Comparison of ENCODE assay signal across 22 mouse cellular contexts in genomic region chr4:27449901-27450300, GRCm38 (mm10).
DNase-seq lines count a peak whose midpoint lies in the region; ATAC-seq and TF ChIP-seq lines count a peak whose summit lies in the region.
"Had no signal": no experiment of that assay in that cellular context is flagged by ENCODE, and none has a peak within 500 bp of the region (broad histone marks: within the 10 kb centered on the region; RNA-seq: fewer than 3 reads in every experiment).

No protein-coding gene starts in this region.

- H3K4me3 ChIP-seq in hindbrain, postnatal 0 days (ENCODE audit: low read length), result no peak overlapping the region
- no peak overlapping the region for H3K4me3 ChIP-seq in hindbrain, embryonic 10.5 days
- H3K4me3 ChIP-seq in MEL (ENCODE audit: control insufficient read depth in 1 of 2, insufficient read depth in 1 of 2, low read depth in 2 of 2, low read length in 2 of 2), result no peak overlapping the region
- H3K4me3 ChIP-seq: heart, embryonic 10.5 days; limb, embryonic 13.5 days; liver, embryonic 15.5 days had no signal

- no peak overlapping the region for H3K4me2 ChIP-seq in hindbrain, postnatal 0 days (ENCODE audit: low read depth, low read length)
- H3K4me2 ChIP-seq: limb, embryonic 13.5 days; liver, embryonic 15.5 days had no signal

- no peak for ATAC-seq in hindbrain, postnatal 0 days

- TF ChIP-seq POLR2A in MEL (IDR thresholded peaks at IDR 0.05; ENCODE audit: control insufficient read depth in 1 of 2, insufficient read depth in 1 of 2, low read depth in 1 of 2, low read length in 2 of 2, poor library complexity in 1 of 2), result no peak

- H3K9ac ChIP-seq in hindbrain, postnatal 0 days (replicated peaks; ENCODE audit: low read length), result no peak overlapping the region
- H3K9ac ChIP-seq in MEL (ENCODE audit: control insufficient read depth, low read depth, low read length, poor library complexity, severe bottlenecking), result no peak overlapping the region
- H3K9ac ChIP-seq: limb, embryonic 13.5 days; liver, embryonic 15.5 days had no signal

- no peak for TF ChIP-seq EP300 in MEL (IDR thresholded peaks at IDR 0.05; ENCODE audit: low read depth in 1 of 2, low read length in 2 of 2)

- no peak for TF ChIP-seq RAD21 in MEL (IDR thresholded peaks at IDR 0.05; ENCODE audit: low read depth, low read length)

- H3K27ac ChIP-seq in hindbrain, postnatal 0 days, result no peak overlapping the region
- H3K27ac ChIP-seq in hindbrain, embryonic 10.5 days, result no peak overlapping the region
- H3K27ac ChIP-seq in MEL (ENCODE audit: control insufficient read depth, low read depth, low read length), result no peak overlapping the region
- H3K27ac ChIP-seq: heart, embryonic 10.5 days; limb, embryonic 13.5 days; liver, embryonic 15.5 days had no signal

- no peaks in the 10 kb centered on the region for H3K79me2 ChIP-seq in MEL (ENCODE audit: control insufficient read depth, insufficient read depth, low read length, poor library complexity)

- peak; percentile 58 for DNase-seq in hindbrain, postnatal 0 days (ENCODE audit: low spot score)
- no peak for DNase-seq in hindbrain, embryonic 10.5 days (ENCODE audit: low spot score)
- peak; percentile 15 for DNase-seq in MEL (ENCODE audit: low read depth, low spot score)
- DNase-seq in brain, adult 2 months (ENCODE audit: low read depth, low spot score), result peak; percentile 51
- DNase-seq in retina, embryonic 14.5 days (ENCODE audit: low spot score), result peak; percentile 41
- DNase-seq in liver, result no peak
- DNase-seq in right cerebral cortex, postnatal 14 days, result no peak
- no peak for DNase-seq in thymus, postnatal 14 days
- DNase-seq: adrenal gland, adult 8-10 months; cerebellum, adult 11-12 months; cerebellum, postnatal 25 days; gastrocnemius, postnatal 36 days; heart, postnatal 10 days; kidney, adult 8-10 months; kidney, postnatal 36 days; layer of hippocampus, adult 9-11 months; lung, postnatal 14 days; right cerebral cortex, postnatal 4 days; thymus, adult 18-20 months had no signal

- no peaks in the 10 kb centered on the region for H3K9me3 ChIP-seq in hindbrain, postnatal 0 days (ENCODE audit: low read length)
- 0 out of 2 replicates have a peak, but pooled peaks cover 4% of the 10 kb centered on the region for H3K9me3 ChIP-seq in hindbrain, embryonic 10.5 days
- H3K9me3 ChIP-seq in MEL (replicated peaks; ENCODE audit: insufficient read depth, low read length), result no peaks in the 10 kb centered on the region
- H3K9me3 ChIP-seq: heart, embryonic 10.5 days; liver, embryonic 15.5 days had no signal

- no peaks in the 10 kb centered on the region for H3K27me3 ChIP-seq in hindbrain, postnatal 0 days (ENCODE audit: insufficient read depth, low read length)
- H3K27me3 ChIP-seq in hindbrain, embryonic 10.5 days (ENCODE audit: insufficient read depth, poor library complexity, severe bottlenecking), result no peaks in the 10 kb centered on the region
- no peaks in the 10 kb centered on the region for H3K27me3 ChIP-seq in MEL (ENCODE audit: control insufficient read depth in 1 of 2, insufficient read depth in 2 of 2, low read length in 2 of 2)
- H3K27me3 ChIP-seq: limb, embryonic 13.5 days; liver, embryonic 15.5 days had no signal

- no peak for TF ChIP-seq CTCF in hindbrain, postnatal 0 days (IDR thresholded peaks at IDR 0.05; ENCODE audit: low read depth)
- TF ChIP-seq CTCF in MEL (IDR thresholded peaks at IDR 0.05 in 2 of 3, conservative IDR thresholded peaks at IDR 0.05 in 1 of 3; ENCODE audit: control insufficient read depth in 1 of 3, insufficient read depth in 1 of 3, low read depth in 2 of 3, low read length in 3 of 3, poor library complexity in 1 of 3, severe bottlenecking in 1 of 3), result no peak

- WGBS in hindbrain, postnatal 0 days, result 89% methylated on average over 4 of the region's 4 CpGs
- WGBS in hindbrain, embryonic 10.5 days, result 85% methylated on average over 4 of the region's 4 CpGs

- H3K4me1 ChIP-seq in hindbrain, postnatal 0 days (ENCODE audit: insufficient read depth, low read length), result no peaks in the 10 kb centered on the region
- no peaks in the 10 kb centered on the region for H3K4me1 ChIP-seq in hindbrain, embryonic 10.5 days (replicated peaks)
- H3K4me1 ChIP-seq in MEL (ENCODE audit: control insufficient read depth in 1 of 2, insufficient read depth in 2 of 2, low read length in 2 of 2), result no peaks in the 10 kb centered on the region
- H3K4me1 ChIP-seq: heart, embryonic 10.5 days; limb, embryonic 13.5 days; liver, embryonic 15.5 days had no signal

- no peaks in the 10 kb centered on the region for H3K36me3 ChIP-seq in hindbrain, postnatal 0 days (ENCODE audit: insufficient read depth, low read length)
- no peaks in the 10 kb centered on the region for H3K36me3 ChIP-seq in hindbrain, embryonic 10.5 days
- H3K36me3 ChIP-seq in MEL (ENCODE audit: control insufficient read depth in 1 of 2, insufficient read depth in 2 of 2, low read length in 2 of 2), result no peaks in the 10 kb centered on the region
- H3K36me3 ChIP-seq: heart, embryonic 10.5 days; limb, embryonic 13.5 days; liver, embryonic 15.5 days had no signal

TF ChIP-seq in MEL, 35 proteins besides CTCF, POLR2A, EP300 and RAD21:
- TF ChIP-seq HCFC1 (IDR thresholded peaks at IDR 0.05; ENCODE audit: low read depth, low read length), result no peak
- no peak for TF ChIP-seq USF1 (IDR thresholded peaks at IDR 0.05; ENCODE audit: low read depth, low read length)
- no peak for TF ChIP-seq E2F4 (IDR thresholded peaks at IDR 0.05; ENCODE audit: borderline replicate concordance, low read depth, low read length)
- TF ChIP-seq TBP (IDR thresholded peaks at IDR 0.05; ENCODE audit: low read depth, low read length), result no peak
- TF ChIP-seq USF2 (IDR thresholded peaks at IDR 0.05; ENCODE audit: borderline replicate concordance in 1 of 2, insufficient read depth in 1 of 2, low read depth in 1 of 2, low read length in 2 of 2), result no peak
- TF ChIP-seq POLR2AphosphoS5 (IDR thresholded peaks at IDR 0.05; ENCODE audit: borderline replicate concordance, low read depth, low read length), result no peak
TF ChIP-seq in MEL: peak in this region for 0.

Comparison
In these comparisons a context has a peak if more than half of its experiments do, and no peak if none do; other contexts are left out.
1. DNase-seq: peak in hindbrain, postnatal 0 days (single experiment), MEL (single experiment), brain, adult 2 months (single experiment) and retina, embryonic 14.5 days (single experiment); none in hindbrain, embryonic 10.5 days (single experiment), liver (single experiment), right cerebral cortex, postnatal 14 days (single experiment) and thymus, postnatal 14 days (single experiment).